Mouse (Mus musculus) hindbrain, embryonic 16.5 days (tissue): Measurements from ENCODE around the gene Pald1. TPM values are rescaled to one million over a fixed set of nuclear protein-coding genes. Genes with fewer than 3 reads are reported as not detected.

ENCODE experiments used
- ATAC-seq: fragments of 200-750 bp; cut with Nextera tagmentation; 2 replicates; pipeline ENCODE4 v1.8.0; 2017; ENCODE audit warnings: moderate TSS enrichment, moderate library complexity
- H3K27ac ChIP-seq: fragments of 300-500 bp; sonication (generic); 2 replicates; pipeline ENCODE4 v1.5.1; 2014; ENCODE audit warnings: low read depth, mild to moderate bottlenecking, control low read depth, low read length, moderate library complexity
- H3K27me3 ChIP-seq: fragments of 300-500 bp; sonication (generic); replicated peaks from 2 replicates; pipeline ENCODE4 v1.6.1; 2014; ENCODE audit warnings: low read length; ENCODE audit not compliant: control insufficient read depth, insufficient read depth
- H3K36me3 ChIP-seq: fragments of 300-500 bp; sonication (generic); 2 replicates; pipeline ENCODE4 v1.6.1; 2014; ENCODE audit warnings: mild to moderate bottlenecking, low read length, moderate library complexity, mixed read lengths; ENCODE audit not compliant: control insufficient read depth, insufficient read depth
- H3K4me1 ChIP-seq: fragments of 300-500 bp; sonication (generic); 2 replicates; pipeline ENCODE4 v1.6.1; 2014; ENCODE audit warnings: low read depth, low read length; ENCODE audit not compliant: control insufficient read depth, insufficient read depth
- H3K4me2 ChIP-seq: fragments of 300-500 bp; sonication (generic); 2 replicates; pipeline ENCODE4 v1.6.1; 2014; ENCODE audit warnings: mild to moderate bottlenecking, low read length, control low read depth, moderate library complexity
- H3K4me3 ChIP-seq: fragments of 300-500 bp; sonication (generic); 2 replicates; pipeline ENCODE4 v1.5.1; 2014; ENCODE audit warnings: mild to moderate bottlenecking, low read length, control low read depth, moderate library complexity
- H3K9ac ChIP-seq: fragments of 300-500 bp; sonication (generic); 2 replicates; pipeline ENCODE4 v1.6.1; 2014; ENCODE audit warnings: low read depth, mild to moderate bottlenecking, control low read depth, low read length, moderate library complexity
- H3K9me3 ChIP-seq: fragments of 300-500 bp; sonication (generic); 2 replicates; pipeline ENCODE4 v1.6.1; 2014; ENCODE audit warnings: mild to moderate bottlenecking, low read length, moderate library complexity; ENCODE audit not compliant: control insufficient read depth
- WGBS: fragments of 180-500 bp; shearing (Covaris S2); extraction: QIAGEN DNeasy Blood & Tissue Kit; methylation state at CpG from one replicate; pipeline ENCODE4 v1.1.7; 2014; 5-methylcytosine and 5-hydroxymethylcytosine counted together
- polyA plus RNA-seq: library from polyadenylated mRNA; unstranded; fragments of >200 nt; fragmentation: Nextera tagmentation; extraction: Ambion mirVana; gene quantifications from 2 replicates; pipeline ENCODE4 v1.2.1, GENCODE M21; 2015

The Pald1 gene
- polyA plus RNA-seq, 1 experiment from 2014 or later: 26.9 TPM

DNA sequence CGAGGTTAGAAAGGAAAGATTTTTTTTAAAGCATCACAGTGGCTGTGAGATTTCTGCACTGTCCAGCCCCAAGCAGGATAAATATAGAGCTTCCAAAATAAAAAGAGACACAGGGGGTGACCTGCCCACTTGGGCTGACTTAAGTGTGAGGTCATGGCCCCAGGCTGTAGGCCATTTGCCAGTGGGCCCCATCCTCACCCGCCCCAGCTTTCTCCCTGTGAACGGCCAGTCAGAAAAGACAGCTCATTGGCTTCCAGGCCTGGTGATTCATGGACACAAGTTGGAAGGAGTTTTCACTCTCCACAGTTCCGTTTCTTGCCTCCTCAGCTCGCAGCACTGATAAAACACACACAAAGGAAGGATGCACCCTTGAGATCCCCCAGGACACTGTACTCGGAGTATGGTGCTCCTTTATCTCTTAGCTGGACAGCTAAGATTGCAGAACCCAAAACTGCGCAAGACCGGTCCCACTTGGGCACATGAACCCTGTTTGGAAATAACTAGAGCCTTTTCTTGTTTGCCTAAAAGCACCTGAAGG is 111.2 kb downstream of the Pald1 start:
- H3K4me3 ChIP-seq: no peak overlapping the region
- H3K27me3 ChIP-seq: peaks cover 3% of the 10 kb centered on the region; the same call in 1 of the 2 replicates
- no peaks in the 10 kb centered on the region for H3K36me3 ChIP-seq
- no peak for ATAC-seq
- H3K4me2 ChIP-seq: no peak overlapping the region; the same call in 1 of the 2 replicates
- H3K27ac ChIP-seq: no peak overlapping the region
- H3K9ac ChIP-seq: no peak overlapping the region
- H3K9me3 ChIP-seq: no peaks in the 10 kb centered on the region
- 65% methylated on average over 8 of the region's 8 CpGs for WGBS
- peaks cover 7% of the 10 kb centered on the region for H3K4me1 ChIP-seq

Other genes with a start within 250 kb of the Pald1 start
- gene Sgpl1, start 235.8 kb downstream of the Pald1 start, polyA plus RNA-seq: 41.0 and 50.1 TPM in 2 replicates
- 0.64 and 1.2 TPM in 2 replicates for gene Tbata, start 211.6 kb downstream of the Pald1 start, polyA plus RNA-seq
- gene Adamts14, start 110.1 kb downstream of the Pald1 start, polyA plus RNA-seq: 0.29 and 0.55 TPM in 2 replicates
- gene Prf1, start 85.7 kb downstream of the Pald1 start, polyA plus RNA-seq: 0.07 TPM in 1 of 2 replicates, not detected in the other
- 0.24 and 0.56 TPM in 2 replicates for gene Nodal, start 34.4 kb upstream of the Pald1 start, polyA plus RNA-seq
- 43.2 and 46.6 TPM in 2 replicates for gene Eif4ebp2, start 69.1 kb upstream of the Pald1 start, polyA plus RNA-seq
- 14.9 and 17.7 TPM in 2 replicates for gene Lrrc20, start 92.3 kb upstream of the Pald1 start, polyA plus RNA-seq
- 0.97 and 1.5 TPM in 2 replicates for gene Npffr1, start 212.0 kb upstream of the Pald1 start, polyA plus RNA-seq